Mouse (Mus musculus) ES-Bruce4 (cell line): ENCODE measurements around the gene 6820408C15Rik.

ENCODE experiments used
- CTCF ChIP-seq: IDR thresholded peaks from one replicate; pipeline ENCODE4 v1.8.1; 2011; ENCODE audit warnings: low read depth, low read length
- EP300 ChIP-seq: IDR thresholded peaks from 2 replicates; pipeline ENCODE4 v1.6.1; 2011; ENCODE audit warnings: low read depth, low read length; ENCODE audit not compliant: insufficient read depth
- POLR2A ChIP-seq: IDR thresholded peaks from one replicate; pipeline ENCODE4 v1.8.1; 2011; ENCODE audit warnings: low read length; ENCODE audit not compliant: insufficient read depth

- TF ChIP-seq POLR2A (no peak), CTCF (no peak), EP300 (no peak)
Measured at GRCm38 (mm10) chr2:152372661-152373060, 42.7 kb upstream of the 6820408C15Rik start.
